Mouse (Mus musculus) thymus, adult 18-20 months (tissue): ENCODE results near the gene Ccng1.
A peak's percentile ranks its signal among the peaks of the same experiment; 100 is the strongest.

ENCODE experiments used
- DNase-seq, 2 experiments: peaks; one replicate each; pipeline ENCODE4 v3.0.0; 2022; ENCODE audit warnings: mixed read lengths in 2 of 2

Gene Ccng1

GRCm38 (mm10) chr11:40755109-40755627 lies at the start of gene Ccng1:
Gene Ccng1, minus strand, starts transcription at chr11:40755311.
- DNase-seq = peak; percentile 83 to 88

- no peak for DNase-seq
These were observed 35.2 kb upstream of the Ccng1 start for GRCm38 (mm10) chr11:40790307-40790706.

- DNase-seq = no peak
These were observed 34.6 kb upstream of the Ccng1 start for GRCm38 (mm10) chr11:40789701-40790100.

- DNase-seq = no peak
These were observed 31.8 kb upstream of the Ccng1 start for GRCm38 (mm10) chr11:40786900-40787299.

GRCm38 (mm10) chr11:40784326-40784725 lies 29.2 kb upstream of the Ccng1 start:
- DNase-seq = no peak

- no peak for DNase-seq
These were observed 28.2 kb upstream of the Ccng1 start for GRCm38 (mm10) chr11:40783346-40783745.

- no peak for DNase-seq
These were observed 26.7 kb upstream of the Ccng1 start for GRCm38 (mm10) chr11:40781857-40782256.

GRCm38 (mm10) chr11:40775315-40776269 lies 20.5 kb upstream of the Ccng1 start:
- no peak for DNase-seq

GRCm38 (mm10) chr11:40764690-40765089 lies 9.6 kb upstream of the Ccng1 start:
- no peak for DNase-seq

GRCm38 (mm10) chr11:40763395-40763794 lies 8.3 kb upstream of the Ccng1 start:
- no peak for DNase-seq

GRCm38 (mm10) chr11:40759896-40760295 lies 4.8 kb upstream of the Ccng1 start:
- DNase-seq = no peak

- no peak for DNase-seq
These were observed 857 bp upstream of the Ccng1 start for GRCm38 (mm10) chr11:40755968-40756367.

GRCm38 (mm10) chr11:40754664-40755107 lies 425 bp downstream of the Ccng1 start:
- no peak for DNase-seq

GRCm38 (mm10) chr11:40753836-40754235 lies 1.3 kb downstream of the Ccng1 start:
- no peak for DNase-seq

GRCm38 (mm10) chr11:40747716-40748115 lies 7.4 kb downstream of the Ccng1 start:
- no peak for DNase-seq

GRCm38 (mm10) chr11:40746361-40746760 lies 8.8 kb downstream of the Ccng1 start:
- DNase-seq = no peak

- no peak for DNase-seq
These were observed 10.8 kb downstream of the Ccng1 start for GRCm38 (mm10) chr11:40744348-40744747.

- DNase-seq = no peak
These were observed 13.4 kb downstream of the Ccng1 start for GRCm38 (mm10) chr11:40741605-40742262.

GRCm38 (mm10) chr11:40737369-40737768 lies 17.7 kb downstream of the Ccng1 start:
- DNase-seq = no peak

- DNase-seq = no peak
These were observed 20.8 kb downstream of the Ccng1 start for GRCm38 (mm10) chr11:40734251-40734752.

- peak; percentile 86 to 94 for DNase-seq
These were observed 21.6 kb downstream of the Ccng1 start, which contains the start of the genes Hmmr and Nudcd2 for GRCm38 (mm10) chr11:40733339-40734174. Gene Hmmr, minus strand, starts transcription at chr11:40733422. Gene Nudcd2, plus strand, starts transcription at chr11:40733667.

GRCm38 (mm10) chr11:40732997-40733338 lies 22.1 kb downstream of the Ccng1 start:
- no peak for DNase-seq
